Mouse (Mus musculus): ENCODE results near the gene Zfp541.

DNA sequence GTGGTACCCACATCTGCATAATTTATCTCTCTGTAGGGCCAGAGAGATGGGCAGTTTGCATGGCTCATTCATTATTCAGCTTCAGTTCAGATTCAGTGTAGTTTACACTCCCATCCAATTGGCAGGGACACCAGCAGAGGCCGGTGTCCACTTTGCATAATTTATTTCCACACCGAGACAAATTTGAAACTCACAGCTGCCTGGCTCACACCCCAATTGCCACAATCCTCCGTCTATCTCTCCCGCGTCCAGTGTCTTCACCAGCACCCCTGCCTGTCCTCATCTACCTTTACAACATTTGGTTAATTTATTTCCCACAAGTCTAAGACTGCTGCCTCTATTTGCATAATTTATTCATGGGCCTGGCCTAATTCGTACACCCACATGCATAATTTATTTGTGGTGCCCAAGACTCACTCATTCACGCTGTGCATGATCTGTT lies 73.4 kb downstream of the Zfp541 start:
- no peak for TF ChIP-seq POLR2A (IDR thresholded peaks at IDR 0.05; ENCODE audit: borderline replicate concordance, extremely low read depth, insufficient read depth, insufficient read length, poor library complexity, severe bottlenecking)
- no peak for TF ChIP-seq CTCF (IDR thresholded peaks at IDR 0.05; ENCODE audit: borderline replicate concordance, extremely low read depth, insufficient read depth, insufficient read length)

Measured in brain, embryonic 14.5 days (tissue).